8 mouse cellular contexts compared by ENCODE assay signal in the genomic region with DNA sequence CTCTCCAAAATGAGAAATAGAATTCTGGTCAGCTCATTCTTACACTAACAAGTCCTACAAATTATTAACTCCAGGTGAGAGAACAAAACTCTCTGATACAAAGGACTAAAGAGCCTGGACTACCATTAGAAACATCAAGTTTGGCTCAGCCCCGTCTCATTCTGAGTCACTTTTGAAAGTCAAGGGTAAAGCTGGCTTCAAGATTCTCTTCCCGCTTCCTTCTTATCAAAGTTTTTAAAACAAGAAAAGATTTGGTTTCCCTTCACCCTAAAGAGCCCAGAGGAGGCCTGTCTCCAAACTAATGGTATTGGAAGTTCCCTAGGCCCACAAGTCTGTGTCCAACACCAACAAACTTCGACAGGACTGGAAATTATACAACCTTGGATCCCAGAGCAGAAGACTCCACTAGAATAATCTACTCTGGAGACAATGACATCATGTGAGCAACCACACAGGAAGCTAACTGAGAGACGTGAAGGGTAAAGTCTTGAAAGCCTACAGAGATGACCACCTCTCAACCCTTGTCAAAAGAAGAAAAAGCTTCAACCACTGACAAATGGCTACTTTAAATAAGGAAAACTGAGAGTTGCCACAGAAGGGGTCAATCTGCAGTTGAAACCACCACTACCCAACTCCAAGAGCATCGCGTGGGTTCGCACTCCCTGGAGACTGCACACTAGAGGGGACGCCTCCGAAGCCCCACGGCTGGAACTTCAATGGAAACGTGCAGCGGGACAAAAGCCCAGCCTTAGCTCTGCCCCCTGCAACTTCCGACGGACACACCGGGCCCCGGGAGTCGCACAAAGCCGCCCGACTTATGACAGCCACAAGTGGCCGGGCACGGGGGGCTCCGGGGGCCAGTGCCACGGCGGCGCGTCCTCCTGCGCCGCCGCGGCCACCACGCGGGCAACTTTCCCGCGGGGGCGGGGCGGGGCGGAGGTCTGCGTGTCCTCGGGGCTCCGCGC. TPM values are rescaled to one million over a fixed set of nuclear protein-coding genes. Genes with fewer than 3 reads are reported as not detected.
DNase-seq lines count a peak whose midpoint lies in the region; ATAC-seq lines count a peak whose summit lies in the region.

No protein-coding gene starts in this region.

- peak; percentile 44 for DNase-seq in cerebellum, adult 9-10 months
- DNase-seq in cerebellum, postnatal 10 days: no peak
- DNase-seq in CD4-positive, CD25-positive, alpha-beta regulatory T cell, adult 2 months (ENCODE audit: low read depth, low spot score): peak; percentile 43
- no peak for DNase-seq in forebrain, embryonic 10.5 days (ENCODE audit: extremely low spot score, low spot score)
- DNase-seq in limb, embryonic 11.5 days (ENCODE audit: low spot score): peak; percentile 38
- DNase-seq in cerebellum, adult 11 months: no peak

- peak overlapping the region; percentile 86 for H3K9ac ChIP-seq in limb, embryonic 11.5 days (ENCODE audit: low read length)
- H3K9ac ChIP-seq in neural tube, embryonic 14.5 days (replicated peaks; ENCODE audit: low read depth, low read length): peak overlapping the region; percentile 79

- peak overlapping the region; percentile 57 for H3K4me2 ChIP-seq in limb, embryonic 11.5 days (ENCODE audit: low read depth, severe bottlenecking)
- peak overlapping the region; percentile 70 for H3K4me2 ChIP-seq in neural tube, embryonic 14.5 days (ENCODE audit: low read depth, low read length)

- 14% methylated on average over 41 of the region's 41 CpGs for WGBS in forebrain, embryonic 10.5 days
- 33% methylated on average over 41 of the region's 41 CpGs for WGBS in limb, embryonic 11.5 days
- 8% methylated on average over 37 of the region's 41 CpGs for WGBS in neural tube, embryonic 14.5 days

- 0 out of 2 replicates have a peak, but pooled peaks have one; percentile 7 for ATAC-seq in limb, embryonic 11.5 days (ENCODE audit: insufficient number of reproducible peaks, low FRiP score, low TSS enrichment, low read depth)
- ATAC-seq in neural tube, embryonic 14.5 days (ENCODE audit: low read depth): no peak
- ATAC-seq in granulocyte monocyte progenitor cell, adult 5-6 weeks (replicated peaks; ENCODE audit: poor library complexity, severe bottlenecking): no peak

- peaks cover 46% of the 10 kb centered on the region for H3K4me1 ChIP-seq in forebrain, embryonic 10.5 days
- peaks cover 17% of the 10 kb centered on the region; the same call in 1 of the 2 replicates for H3K4me1 ChIP-seq in limb, embryonic 11.5 days (ENCODE audit: control insufficient read depth, insufficient read depth, low read length)
- peaks cover 17% of the 10 kb centered on the region for H3K4me1 ChIP-seq in neural tube, embryonic 14.5 days (ENCODE audit: control insufficient read depth, insufficient read depth, low read length)

- 0 out of 2 replicates have a peak, but pooled peaks cover 2% of the 10 kb centered on the region for H3K9me3 ChIP-seq in forebrain, embryonic 10.5 days
- no peaks in the 10 kb centered on the region for H3K9me3 ChIP-seq in limb, embryonic 11.5 days (ENCODE audit: control insufficient read depth, low read length)
- H3K9me3 ChIP-seq in neural tube, embryonic 14.5 days (ENCODE audit: control insufficient read depth, low read length): no peaks in the 10 kb centered on the region

- H3K27ac ChIP-seq in forebrain, embryonic 10.5 days: peak overlapping the region; percentile 92
- H3K27ac ChIP-seq in limb, embryonic 11.5 days (replicated peaks; ENCODE audit: low read depth, low read length): peak overlapping the region; percentile 70
- peak overlapping the region; percentile 76 for H3K27ac ChIP-seq in neural tube, embryonic 14.5 days (ENCODE audit: low read depth, low read length)

- peaks cover 33% of the 10 kb centered on the region for H3K36me3 ChIP-seq in forebrain, embryonic 10.5 days (replicated peaks)
- H3K36me3 ChIP-seq in limb, embryonic 11.5 days (ENCODE audit: control insufficient read depth, insufficient read depth, low read length): peaks cover 4% of the 10 kb centered on the region
- H3K36me3 ChIP-seq in neural tube, embryonic 14.5 days (ENCODE audit: control insufficient read depth, insufficient read depth, low read length): no peaks in the 10 kb centered on the region

- H3K4me3 ChIP-seq in forebrain, embryonic 10.5 days: peak overlapping the region; percentile 92
- H3K4me3 ChIP-seq in limb, embryonic 11.5 days (ENCODE audit: low read depth, low read length): peak overlapping the region; percentile 69
- H3K4me3 ChIP-seq in neural tube, embryonic 14.5 days (ENCODE audit: low read depth, low read length): peak overlapping the region; percentile 84

- peaks cover 6% of the 10 kb centered on the region for H3K27me3 ChIP-seq in forebrain, embryonic 10.5 days (ENCODE audit: poor library complexity, severe bottlenecking)
- H3K27me3 ChIP-seq in limb, embryonic 11.5 days (ENCODE audit: control insufficient read depth, insufficient read depth, low read length): no peaks in the 10 kb centered on the region
- no peaks in the 10 kb centered on the region for H3K27me3 ChIP-seq in neural tube, embryonic 14.5 days (ENCODE audit: control insufficient read depth, insufficient read depth, low read length)

RNA-seq across cellular contexts. Expression of gene Igf2r, which starts 0.8 kb away (rescaled TPM):
- polyA plus RNA-seq in forebrain, embryonic 10.5 days (2016; fragmentation: Nextera tagmentation; extraction: Ambion mirVana): 20.0 and 20.5 TPM in 2 replicates
- 28.0 and 31.5 TPM in 2 replicates for polyA plus RNA-seq in limb, embryonic 11.5 days (2014; fragmentation: Nextera tagmentation; extraction: Ambion mirVana)
- polyA plus RNA-seq in neural tube, embryonic 14.5 days (2014; fragmentation: Nextera tagmentation; extraction: Ambion mirVana): 9.6 and 14.8 TPM in 2 replicates
- total RNA-seq in granulocyte monocyte progenitor cell, adult 5-6 weeks (2014; fragmentation: Nextera tagmentation): 0.04 and 0.73 TPM in 2 replicates
- 0.78 and 1.5 TPM in 2 replicates for total RNA-seq in granulocyte monocyte progenitor cell, adult 5-6 weeks (2017)

Comparison
In these comparisons a context has a peak if more than half of its experiments do, and no peak if none do; other contexts are left out.
1. DNase-seq: peak in cerebellum, adult 9-10 months (single experiment), CD4-positive, CD25-positive, alpha-beta regulatory T cell, adult 2 months (single experiment) and limb, embryonic 11.5 days (single experiment); none in cerebellum, postnatal 10 days (0 of 2), forebrain, embryonic 10.5 days (single experiment) and cerebellum, adult 11 months (single experiment).
2. Peak in every context shown above with its lines, with median percentiles within 50 percentile points of each other: H3K27ac ChIP-seq and H3K4me3 ChIP-seq.